Mouse (Mus musculus) liver (tissue): Measurements from ENCODE around the gene Map2k7.
"Not testable (repeated sequence)": the region's sequence is repeated elsewhere in the genome, so short reads cannot be mapped to it uniquely, and the experiment has no call there.

ENCODE experiments used
- DNase-seq: peaks from one replicate; pipeline ENCODE4 v3.0.0-alpha.2; 2020; ENCODE audit warnings: mixed read lengths

Map2k7 gene

DNA sequence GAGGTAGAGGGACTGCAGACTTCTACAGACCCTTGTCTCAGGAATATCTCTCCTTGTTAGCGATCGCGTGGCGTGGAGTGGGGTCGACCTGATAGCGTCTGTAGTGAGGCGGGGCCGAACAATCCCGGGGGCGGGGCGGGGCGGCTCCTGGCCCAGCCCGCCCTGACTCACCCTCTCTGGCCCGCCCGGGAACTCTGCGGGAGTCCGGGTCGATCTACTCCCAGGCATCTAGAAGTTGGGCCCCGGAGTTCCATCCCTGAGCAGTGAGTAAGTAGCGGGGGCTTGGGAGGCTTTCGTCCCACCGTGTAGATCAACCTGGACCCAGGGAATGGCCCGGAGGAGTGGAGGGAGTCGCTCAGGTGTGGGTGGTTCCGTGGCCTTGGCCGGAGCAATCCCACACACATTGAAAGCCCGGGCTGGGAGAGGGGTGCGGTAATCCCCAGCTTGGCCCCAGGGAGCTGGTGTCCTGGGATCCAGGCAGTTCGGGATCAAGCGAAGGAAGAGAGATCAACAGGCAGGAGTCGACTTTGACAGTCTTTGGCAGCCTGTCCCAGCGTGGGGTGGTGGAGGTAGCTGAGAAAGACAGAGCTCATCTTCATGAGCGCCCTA is 11.7 kb upstream of the Map2k7 start, which contains the start of gene Lrrc8e:
Gene Lrrc8e, plus strand, starts transcription at position 89 of the 609 bp plus-strand sequence.
- DNase-seq, result peak; percentile 47

DNA sequence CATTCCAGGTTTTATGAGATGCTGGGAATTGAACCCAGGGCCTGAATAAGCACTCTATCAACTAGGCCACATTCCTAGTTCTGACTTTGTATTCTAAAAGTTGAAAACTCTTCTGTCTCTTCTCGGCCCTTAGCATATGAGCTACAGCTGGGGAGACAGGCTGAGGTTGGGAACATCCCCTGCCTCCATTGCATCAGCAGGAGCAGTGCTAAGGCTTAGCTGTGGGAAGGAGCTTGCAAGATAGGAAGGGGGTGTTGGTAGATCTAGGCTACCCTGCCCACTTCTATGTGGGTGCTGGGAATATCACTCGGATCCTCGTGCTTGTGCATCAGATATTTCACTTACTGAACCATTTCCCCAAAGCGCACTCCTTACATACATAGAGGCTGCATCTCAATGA is 10.6 kb upstream of the Map2k7 start:
- DNase-seq, result no peak

DNA sequence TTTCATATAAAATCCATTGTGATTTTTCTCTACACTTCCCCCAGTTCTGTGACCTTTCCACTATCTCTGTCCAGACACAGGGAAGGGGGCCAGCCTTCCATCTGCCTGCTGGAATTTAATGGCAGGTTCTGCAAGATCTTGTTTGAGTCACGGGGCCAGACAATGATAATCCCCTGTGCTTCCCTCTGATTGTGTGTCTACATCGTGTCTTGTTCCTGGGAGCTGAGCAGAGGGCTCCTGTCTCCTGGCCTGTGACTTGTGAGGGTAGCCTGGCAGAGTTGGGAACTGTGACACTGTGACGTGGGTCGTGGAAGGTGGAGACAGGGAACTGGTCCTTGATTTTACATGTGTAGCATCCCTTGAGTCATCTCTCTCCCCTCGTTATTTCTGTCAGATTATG is 8.8 kb upstream of the Map2k7 start:
- DNase-seq, result no peak

DNA sequence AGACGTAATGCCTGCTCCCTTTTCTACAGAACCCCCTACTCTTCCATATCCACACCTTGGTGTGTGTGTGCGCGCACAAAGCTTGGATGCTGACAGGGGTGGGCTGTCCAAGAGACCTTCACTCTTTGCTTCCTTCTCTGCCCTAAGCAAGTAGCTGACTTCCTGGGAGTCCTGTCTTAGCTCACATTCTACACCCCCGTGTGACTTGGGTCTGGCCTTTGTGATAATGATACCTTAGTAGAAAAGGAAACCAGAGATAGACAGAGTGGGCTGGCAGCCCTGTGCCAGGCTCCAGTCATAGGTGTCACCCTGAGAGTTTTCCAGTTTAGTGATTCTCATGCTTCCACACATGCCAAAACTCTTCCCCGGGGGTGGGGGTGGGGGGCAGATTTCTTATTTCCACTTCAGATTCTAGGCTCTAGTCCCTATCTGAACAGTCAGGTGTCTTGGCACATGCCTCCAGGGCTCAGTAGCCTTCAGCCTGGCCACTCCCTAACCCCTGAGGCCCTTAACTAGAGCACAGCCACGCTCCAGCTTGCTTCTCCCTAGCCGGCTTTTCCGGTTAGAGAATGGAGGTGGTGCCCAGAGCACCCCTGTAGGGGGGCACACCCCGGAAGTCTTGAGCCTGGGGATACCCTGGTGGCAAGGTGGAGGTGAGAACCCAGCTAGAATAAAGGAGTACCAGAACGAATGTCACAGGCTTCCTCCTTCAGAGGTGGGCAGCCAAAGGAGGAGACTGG is 7.8 kb upstream of the Map2k7 start:
- no peak for DNase-seq

DNA sequence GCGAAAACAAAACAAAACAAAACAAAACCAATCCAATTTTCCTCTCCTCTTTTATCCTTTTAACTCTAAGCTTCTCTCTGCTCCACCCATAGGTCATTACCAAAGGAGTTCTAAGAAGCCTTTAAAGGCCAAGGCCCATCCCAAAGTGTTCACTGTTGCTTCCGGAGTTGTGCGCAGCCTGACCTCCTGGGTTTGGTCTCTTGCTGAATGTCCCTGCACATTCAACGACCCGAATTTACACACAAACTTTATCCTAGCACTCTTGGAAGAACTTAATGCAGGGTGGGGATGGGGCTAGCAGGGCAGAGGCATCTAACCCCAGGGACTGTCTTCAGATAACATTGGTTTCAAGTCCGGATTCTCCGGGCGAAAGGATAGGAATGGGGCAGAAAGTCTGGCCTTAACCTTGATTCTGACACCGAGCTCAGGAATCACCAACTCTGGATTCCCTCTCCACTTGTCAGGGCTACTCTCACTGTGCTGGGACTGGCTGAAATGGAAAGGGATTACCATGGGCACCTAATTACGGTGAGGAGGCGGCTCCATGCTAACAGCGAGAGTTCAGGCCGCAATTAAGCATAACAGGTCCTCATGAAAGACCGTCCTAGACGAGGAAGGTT is 616 bp upstream of the Map2k7 start:
- DNase-seq, result no peak

DNA sequence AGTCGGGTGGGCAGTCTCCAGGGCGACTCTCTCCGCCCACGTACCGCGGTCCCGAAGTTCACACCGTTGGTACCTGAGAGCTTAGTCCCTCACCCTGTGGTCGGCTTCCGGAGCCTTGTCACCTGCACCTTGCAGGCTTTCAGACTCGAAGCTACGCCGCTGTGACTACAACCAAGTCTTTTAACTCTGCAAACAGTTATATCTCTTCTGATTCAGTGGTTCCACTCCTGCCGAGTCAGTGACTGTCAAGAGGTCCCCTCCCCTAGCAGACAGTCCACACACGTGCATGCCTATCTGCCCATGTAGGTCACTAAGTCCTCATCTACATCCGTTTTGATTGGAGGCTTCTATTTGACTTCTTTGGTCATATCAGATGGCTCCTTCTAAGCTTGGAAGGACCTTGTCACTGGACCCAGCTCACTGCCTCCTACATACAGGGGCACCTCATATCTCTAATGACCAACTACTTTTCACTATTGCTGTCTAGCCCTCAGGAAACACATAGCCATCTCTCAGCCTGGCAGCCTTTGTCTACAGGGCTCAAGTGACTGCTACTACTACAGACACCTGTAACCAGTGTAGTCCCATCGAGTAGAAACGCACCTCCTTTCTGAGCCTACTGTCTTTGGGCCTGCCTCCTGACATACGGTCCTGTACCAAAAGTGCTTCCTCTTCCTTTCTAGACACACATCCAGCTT is 802 bp downstream of the Map2k7 start:
- no peak for DNase-seq

DNA sequence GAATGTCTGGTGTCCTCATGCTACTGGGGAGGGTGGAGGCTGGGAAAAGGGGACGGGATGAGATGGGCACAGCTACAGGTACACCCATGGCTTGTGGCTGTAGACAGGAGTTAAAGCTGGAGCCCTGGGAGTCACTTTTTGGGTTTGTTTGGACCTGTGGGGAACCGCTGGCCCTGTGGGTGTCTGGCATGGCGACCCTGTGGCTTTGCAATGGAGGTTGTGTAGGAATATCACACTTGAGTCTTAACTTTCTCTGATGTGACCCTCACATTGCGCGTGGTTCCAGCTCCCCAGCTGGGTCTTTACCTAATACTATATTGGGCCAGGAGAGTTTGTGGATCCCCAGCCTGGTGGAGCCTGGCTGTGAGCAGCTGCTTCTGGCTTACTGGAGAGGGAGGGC is 6.5 kb downstream of the Map2k7 start:
- no peak for DNase-seq

DNA sequence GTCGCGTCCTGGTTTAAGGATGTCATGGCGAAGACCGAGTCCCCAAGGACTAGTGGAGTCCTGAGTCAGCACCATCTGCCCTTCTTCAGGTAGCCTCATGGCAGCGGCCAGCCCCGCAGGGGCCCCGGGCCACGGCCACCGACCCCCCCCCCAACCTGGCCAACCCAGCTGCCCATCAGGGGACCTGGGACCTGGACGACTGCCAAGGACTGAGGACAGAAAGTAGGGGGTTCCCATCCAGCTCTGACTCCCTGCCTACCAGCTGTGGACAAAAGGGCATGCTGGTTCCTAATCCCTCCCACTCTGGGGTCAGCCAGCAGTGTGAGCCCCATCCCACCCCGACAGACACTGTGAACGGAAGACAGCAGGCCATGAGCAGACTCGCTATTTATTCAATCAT is 7.2 kb downstream of the Map2k7 start:
- no peak for DNase-seq

DNA sequence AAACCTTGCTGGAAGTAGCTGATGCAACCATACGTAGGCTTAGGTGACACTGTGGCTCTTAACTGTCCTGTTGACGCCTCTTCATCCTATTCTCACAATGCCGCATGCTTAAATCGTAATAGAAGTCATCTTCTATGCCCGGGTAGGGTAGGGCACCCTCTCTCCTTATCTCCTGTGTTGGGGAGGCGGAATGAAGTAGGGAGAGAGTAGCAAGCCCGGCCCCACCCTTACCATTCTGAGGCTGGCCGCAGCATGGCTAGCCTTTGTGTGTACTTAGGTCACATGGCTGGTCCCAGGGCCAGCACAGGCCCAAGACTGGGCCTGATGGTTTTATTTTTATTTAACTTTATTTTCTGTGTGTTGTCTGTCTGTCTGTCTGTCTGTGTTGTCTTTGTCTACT is 8.7 kb downstream of the Map2k7 start:
- DNase-seq, result no peak

DNA sequence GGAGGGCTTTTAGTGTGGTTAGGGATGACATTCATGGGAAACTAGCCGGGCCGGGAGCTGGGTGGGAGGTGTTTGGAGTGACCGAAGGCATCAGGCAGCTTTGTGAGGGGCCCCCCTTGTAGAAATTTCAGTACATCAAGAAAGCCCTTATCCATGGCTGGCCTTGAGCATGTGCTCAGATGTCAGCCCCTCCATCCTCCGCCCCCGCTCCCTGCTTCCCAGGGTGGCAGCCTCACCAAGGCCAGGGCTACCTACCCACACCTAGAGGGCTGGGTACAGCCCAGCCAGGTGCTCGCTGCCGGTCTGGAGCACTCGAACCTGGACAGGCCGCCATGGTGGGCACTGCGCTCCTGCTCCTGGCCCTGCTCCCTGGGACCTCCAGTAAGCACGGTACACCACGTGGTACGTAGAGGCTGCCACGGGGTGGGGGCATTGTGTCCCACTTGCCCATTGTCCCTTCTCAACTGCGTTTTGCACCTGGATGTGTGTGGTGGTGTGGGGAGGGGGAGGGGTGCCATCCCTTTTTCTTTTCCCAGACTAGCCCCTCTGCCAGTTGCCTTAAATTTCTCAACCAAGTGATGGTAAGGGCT is 9.5 kb downstream of the Map2k7 start, which contains the start of gene Tgfbr3l:
Gene Tgfbr3l, plus strand, starts transcription at position 264 of the 590 bp plus-strand sequence.
- no peak for DNase-seq

DNA sequence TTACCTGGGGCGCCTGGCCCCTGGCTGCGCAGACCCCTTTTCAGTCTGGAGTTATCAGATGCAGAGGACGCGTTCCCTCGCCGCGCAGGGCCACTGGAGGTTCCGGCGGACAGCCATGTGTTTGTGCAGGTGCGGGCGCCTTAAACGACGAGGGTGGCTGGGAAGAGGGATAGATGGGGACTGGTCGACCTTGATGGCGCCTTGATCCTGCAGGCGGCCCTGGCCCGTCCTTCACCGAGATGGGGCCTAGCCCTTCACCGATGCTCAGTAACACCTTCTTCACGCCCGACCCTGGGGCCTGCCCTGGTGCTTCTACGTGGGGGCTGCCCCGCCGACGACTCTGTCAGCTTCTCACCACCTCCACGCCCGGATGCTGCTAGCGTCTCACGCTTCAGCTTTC is 10.7 kb downstream of the Map2k7 start:
- no peak for DNase-seq

DNA sequence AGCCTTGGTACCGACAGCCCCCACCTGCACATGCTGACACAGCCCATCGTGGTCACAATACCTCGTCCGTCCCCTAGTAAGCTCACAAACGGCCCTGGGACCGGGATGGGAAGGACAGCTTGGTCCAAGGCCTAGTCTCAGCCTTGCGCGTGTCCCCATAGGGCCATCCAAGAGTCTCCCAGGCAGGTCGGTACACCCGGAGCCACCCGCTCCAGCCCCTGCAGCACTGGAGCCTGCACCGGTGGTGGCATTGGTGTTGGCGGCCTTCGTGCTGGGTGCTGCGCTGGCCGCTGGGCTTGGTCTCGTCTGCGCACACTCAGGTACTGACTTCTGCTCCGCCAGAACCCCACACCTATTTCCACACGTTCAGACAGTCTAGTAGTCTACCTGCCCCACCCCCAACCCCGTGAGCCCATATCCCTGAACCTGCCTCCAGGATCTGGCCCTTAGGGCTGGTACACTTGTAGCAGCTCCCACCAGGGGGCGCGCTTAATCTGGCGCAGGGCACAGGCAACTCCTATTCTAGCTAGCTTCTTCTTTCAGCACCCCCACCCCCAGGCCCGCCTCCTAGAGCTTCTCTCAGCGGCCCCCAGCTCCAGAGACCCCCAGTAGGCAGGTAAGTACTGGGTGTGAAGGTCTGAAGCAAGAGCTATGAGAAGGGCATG is 11.9 kb downstream of the Map2k7 start:
- DNase-seq, result peak; percentile 87

DNA sequence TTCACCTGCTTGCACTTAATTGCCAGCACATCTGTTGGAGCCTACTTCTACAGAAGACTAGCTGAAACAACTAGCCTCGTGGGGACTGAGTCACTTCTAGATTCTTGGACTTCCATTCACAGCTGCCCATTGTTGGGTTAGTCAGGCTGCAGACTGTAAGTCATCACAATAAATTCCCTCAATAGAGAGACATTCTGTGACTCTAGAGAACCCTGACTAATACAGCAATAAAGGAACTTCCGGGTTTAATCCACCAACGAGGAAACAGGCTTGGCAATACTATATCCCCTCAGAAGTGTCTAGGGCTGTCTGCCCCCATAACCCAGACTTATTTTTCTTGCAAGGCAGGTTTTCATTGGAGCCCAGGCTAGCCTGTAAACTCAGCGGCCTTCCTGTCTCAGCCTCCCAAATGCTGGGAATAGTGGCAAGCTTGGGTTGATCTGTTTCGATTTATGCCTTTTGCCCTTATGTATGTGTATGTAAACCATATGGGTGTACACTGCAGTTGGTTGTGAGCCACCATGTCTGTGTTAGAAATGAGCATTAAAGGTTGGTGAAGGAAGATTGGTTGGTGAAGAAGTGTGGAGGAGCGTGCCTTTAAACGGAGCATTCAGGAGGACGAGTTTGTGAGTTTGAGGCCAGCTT is 13.7 kb downstream of the Map2k7 start:
- no peak for DNase-seq

DNA sequence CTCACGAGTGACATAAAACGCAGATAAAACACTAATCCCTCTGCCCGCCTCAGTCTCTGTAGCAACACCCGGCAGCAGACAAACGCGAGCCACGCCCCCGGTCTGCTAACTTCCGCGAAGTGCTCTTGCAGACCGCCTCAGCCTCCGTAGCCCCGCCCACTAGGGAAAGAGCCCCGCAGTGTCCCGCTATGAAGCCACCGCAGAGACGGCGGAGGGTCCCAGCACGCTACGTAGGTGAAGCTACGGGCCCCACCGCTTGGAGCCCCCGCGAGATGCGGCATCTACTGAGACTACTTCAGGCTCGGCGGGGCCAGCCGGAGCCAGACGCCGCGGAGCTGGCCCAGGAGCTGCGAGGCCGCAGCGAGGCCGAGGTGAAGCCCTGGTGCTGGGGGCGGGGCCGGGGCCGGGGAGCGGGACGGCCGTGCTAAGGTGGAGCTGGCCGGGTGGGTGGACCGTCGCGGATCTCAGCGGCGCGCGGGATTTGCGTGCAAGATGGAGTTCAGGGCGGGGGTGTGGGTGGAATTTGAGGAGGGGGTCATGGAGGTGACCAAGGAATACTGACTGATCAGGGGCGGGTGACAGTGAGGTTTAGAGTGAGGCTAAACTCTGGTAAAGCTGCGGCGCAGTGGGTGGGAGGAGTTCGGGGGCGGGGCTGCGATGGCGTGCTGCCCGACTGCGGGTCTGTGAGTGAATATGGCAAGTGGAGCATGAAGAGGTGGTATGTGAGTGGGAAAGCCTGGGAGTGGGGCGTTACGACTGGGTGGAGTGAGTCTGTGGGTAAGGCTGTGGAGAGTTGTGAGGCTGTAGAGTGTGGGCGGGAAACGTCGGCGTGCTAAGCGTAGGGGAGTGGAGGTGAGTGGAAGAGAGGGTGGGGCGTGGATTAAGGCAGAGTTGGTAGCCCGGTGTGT is 14.6 kb downstream of the Map2k7 start, which contains the start of gene Snapc2:
Gene Snapc2, plus strand, starts transcription at position 147 of the 908 bp plus-strand sequence.
- peak; percentile 98 for DNase-seq

DNA sequence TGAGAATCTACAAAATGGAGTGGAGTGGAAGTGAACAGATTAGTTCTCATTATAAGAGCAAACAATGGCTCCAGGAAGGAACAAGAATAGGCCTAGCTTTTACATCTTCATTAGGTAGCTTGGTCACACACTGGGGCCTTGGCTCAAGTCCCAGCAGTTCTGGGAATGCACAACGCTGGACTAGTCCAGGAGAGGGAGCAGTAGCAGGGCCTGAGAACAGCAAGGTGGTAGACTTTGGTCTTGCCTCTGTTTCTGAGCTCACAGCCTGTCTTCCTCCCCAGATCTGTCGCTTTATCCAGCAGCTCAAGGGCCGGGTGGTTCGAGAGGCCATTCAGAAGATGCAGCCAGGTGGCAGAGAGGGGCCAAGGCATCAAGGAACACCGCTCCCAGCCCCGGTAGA is 15.5 kb downstream of the Map2k7 start:
- no peak for DNase-seq

DNA sequence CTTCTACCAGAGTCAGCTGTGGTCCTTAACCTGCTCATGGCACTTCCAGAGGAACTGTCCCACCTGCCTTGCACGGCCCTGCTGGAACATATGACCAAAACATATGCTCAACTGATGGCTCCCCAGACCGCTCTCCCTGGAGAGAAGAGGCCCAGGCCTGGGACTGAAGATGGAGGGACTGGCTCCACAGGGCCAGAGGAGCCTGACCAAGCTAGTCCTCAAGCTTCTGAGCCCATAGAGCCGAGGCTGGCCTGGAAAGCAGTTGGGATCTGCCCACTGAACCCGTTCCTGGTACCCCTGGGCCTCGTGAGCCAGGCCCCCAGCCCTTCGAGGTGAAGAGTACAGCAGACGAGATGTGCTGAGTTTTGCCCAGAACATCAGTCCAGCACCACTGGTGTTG is 16.9 kb downstream of the Map2k7 start:
- DNase-seq, result not testable (repeated sequence)

DNA sequence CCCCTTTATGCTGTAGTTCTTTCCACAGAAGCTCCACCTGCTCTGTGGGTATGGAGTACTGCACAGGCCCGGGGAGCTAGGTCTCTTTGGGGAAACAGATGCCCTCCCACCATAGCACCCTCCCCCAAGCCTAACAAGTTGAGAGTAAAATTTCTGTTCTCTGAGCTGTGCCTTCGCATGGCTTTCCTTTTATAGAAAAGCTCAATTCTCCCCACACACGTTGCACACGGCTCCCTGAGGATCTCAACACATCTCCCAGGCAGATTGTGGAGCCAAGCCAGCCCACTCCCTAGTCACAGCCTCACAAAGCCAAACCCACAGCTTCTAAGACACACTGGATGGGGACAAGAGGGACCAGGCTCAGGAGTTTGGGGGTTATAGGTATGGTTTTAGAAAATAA is 18.4 kb downstream of the Map2k7 start:
- DNase-seq, result no peak

DNA sequence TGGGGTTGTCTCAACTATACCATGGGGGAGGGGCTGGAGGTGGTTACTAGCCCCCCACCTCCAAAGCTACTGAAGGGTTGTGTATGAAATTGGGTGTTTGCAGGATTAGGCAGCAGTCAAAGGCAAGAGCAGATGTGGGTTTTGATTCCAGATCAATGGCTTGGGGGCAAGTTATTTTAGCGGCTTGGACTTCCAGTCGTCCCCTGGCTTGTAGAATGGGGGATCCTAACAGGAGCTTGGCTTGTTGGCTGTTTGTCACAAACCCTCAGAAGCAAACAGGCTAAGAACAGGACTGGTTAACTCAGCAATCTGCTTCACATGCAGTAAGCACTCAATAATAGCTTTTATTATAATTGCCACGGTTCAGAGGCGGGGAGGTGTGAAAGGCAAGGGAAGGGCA is 18.8 kb downstream of the Map2k7 start:
- no peak for DNase-seq

DNA sequence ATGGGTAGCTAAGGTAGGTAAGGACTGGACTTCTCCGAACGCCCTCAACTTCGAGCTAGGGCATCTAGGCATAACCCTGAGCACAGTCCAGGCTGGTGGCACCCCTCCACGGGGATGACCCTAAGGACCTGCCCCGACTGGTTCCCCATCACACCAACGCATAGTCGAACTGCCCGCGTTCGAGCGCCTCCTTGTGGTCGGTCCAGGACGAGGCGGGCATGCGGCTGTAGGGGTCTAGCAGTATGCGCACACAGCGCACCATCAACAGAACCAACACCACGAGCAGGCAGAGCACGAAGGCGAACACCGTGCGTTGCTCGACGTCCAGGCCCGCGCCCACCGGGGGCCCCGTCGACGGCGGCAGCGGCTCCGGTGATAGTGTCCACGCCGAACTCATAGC is 19.7 kb downstream of the Map2k7 start:
- peak; percentile 83 for DNase-seq

DNA sequence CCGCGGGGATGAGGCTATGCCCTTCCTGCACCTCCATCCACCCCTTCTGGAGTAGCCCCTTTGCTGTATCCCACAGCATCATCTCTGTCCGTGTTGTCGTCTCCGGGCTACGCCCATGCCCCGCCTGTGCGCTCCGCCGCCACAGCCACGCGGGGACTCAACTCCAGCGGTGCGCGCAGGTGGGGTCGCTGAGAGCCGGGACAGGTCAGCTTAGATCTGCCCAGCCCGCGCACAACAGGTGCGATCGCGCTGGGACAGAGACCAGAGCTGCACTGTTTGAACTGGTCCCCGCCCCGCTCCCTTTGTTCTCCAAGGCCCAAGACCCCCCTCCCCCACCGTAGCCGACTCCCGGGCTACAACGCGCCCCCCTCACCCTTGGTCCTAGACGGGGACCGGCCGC is 20.1 kb downstream of the Map2k7 start:
- DNase-seq, result no peak
